Mouse (Mus musculus) midbrain, embryonic 13.5 days (tissue): ENCODE results near the gene Gp9. TPM values are rescaled to one million over a fixed set of nuclear protein-coding genes. Genes with fewer than 3 reads are reported as not detected.

Experiments used
- ATAC-seq: fragments of 200-750 bp; cut with Nextera tagmentation; 2 replicates; pipeline ENCODE4 v1.8.0; 2017; ENCODE audit warnings: mild to moderate bottlenecking, moderate TSS enrichment, moderate library complexity
- H3K27ac ChIP-seq: fragments of 300-500 bp; sonication (generic); 2 replicates; pipeline ENCODE4 v1.5.1; 2015; ENCODE audit warnings: inconsistent platforms, mild to moderate bottlenecking, moderate library complexity
- H3K27me3 ChIP-seq: fragments of 300-500 bp; sonication (generic); 2 replicates; pipeline ENCODE4 v1.6.1; 2015; ENCODE audit warnings: mild to moderate bottlenecking, inconsistent platforms
- H3K36me3 ChIP-seq: fragments of 300-500 bp; sonication (generic); 2 replicates; pipeline ENCODE4 v1.6.1; 2015; ENCODE audit warnings: mild to moderate bottlenecking, inconsistent platforms
- H3K4me1 ChIP-seq: fragments of 300-500 bp; sonication (generic); replicated peaks from 2 replicates; pipeline ENCODE4 v1.6.1; 2015; ENCODE audit warnings: inconsistent platforms
- H3K4me2 ChIP-seq: fragments of 300-500 bp; sonication (generic); replicated peaks from 2 replicates; pipeline ENCODE4 v1.6.1; 2015; ENCODE audit warnings: moderate library complexity, mild to moderate bottlenecking, inconsistent platforms
- H3K4me3 ChIP-seq: fragments of 300-500 bp; sonication (generic); replicated peaks from 2 replicates; pipeline ENCODE4 v1.5.1; 2015; ENCODE audit warnings: mild to moderate bottlenecking, inconsistent platforms
- H3K9ac ChIP-seq: fragments of 300-500 bp; sonication (generic); replicated peaks from 2 replicates; pipeline ENCODE4 v1.6.1; 2015; ENCODE audit warnings: mild to moderate bottlenecking, inconsistent platforms
- H3K9me3 ChIP-seq: fragments of 300-500 bp; sonication (generic); 2 replicates; pipeline ENCODE4 v1.6.1; 2016; ENCODE audit warnings: mild to moderate bottlenecking, inconsistent platforms
- WGBS: fragments of 180-500 bp; shearing (Covaris S2); methylation state at CpG from one replicate; pipeline ENCODE4 v1.1.7; 2015; 5-methylcytosine and 5-hydroxymethylcytosine counted together
- polyA plus RNA-seq: library from polyadenylated mRNA; unstranded; fragments of >200 nt; fragmentation: Nextera tagmentation; extraction: Ambion mirVana; gene quantifications from 2 replicates; pipeline ENCODE4 v1.2.1, GENCODE M21; 2015

The Gp9 gene
- polyA plus RNA-seq = 0.54 and 1.1 TPM in 2 replicates

DNA sequence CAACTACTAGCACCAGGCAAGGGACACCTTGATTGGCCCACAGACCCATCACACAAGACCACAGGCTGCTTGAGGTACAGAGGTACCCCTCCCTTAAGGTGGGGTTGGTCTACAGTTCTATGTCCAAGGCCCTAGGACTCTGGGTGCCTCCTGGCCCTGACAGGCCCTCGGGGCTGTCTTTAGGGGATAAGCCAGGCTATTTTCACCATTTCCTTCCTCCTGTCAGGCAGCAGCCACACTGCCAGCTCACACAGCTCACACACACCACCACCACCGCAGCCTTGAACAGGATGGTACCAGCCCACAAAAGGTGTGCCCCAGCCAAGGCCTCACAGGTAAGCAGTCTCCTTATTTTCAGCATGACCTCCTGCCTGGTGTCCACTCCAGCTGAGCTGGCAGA is at the start of gene Gp9:
Gp9 (plus strand) TSS at position 231 of the 400 bp plus-strand sequence.
- Histone ChIP-seq H3K36me3 (no peaks in the 10 kb centered on the region), H3K27me3 (no peaks in the 10 kb centered on the region), H3K27ac (no peak within 1 kb of the TSS), H3K4me2 (no peak within 1 kb of the TSS), H3K9me3 (no peaks in the 10 kb centered on the region), H3K4me3 (no peak within 1 kb of the TSS), H3K9ac (peak within 1 kb of the TSS; percentile 19; the same call in 1 of the 2 replicates), H3K4me1 (no peaks in the 10 kb centered on the region)
- ATAC-seq = no peak
- WGBS = 84% methylated on average over 2 of the region's 2 CpGs

GRCm38 (mm10) chr6:87728102-87728501 is 49.8 kb upstream of the Gp9 start:
- Histone ChIP-seq H3K4me3 (no peak overlapping the region), H3K27me3 (peaks cover 45% of the 10 kb centered on the region), H3K27ac (no peak overlapping the region), H3K9ac (no peak overlapping the region), H3K36me3 (no peaks in the 10 kb centered on the region), H3K9me3 (no peaks in the 10 kb centered on the region), H3K4me1 (peaks cover 34% of the 10 kb centered on the region), H3K4me2 (no peak overlapping the region)
- 81% methylated on average over 3 of the region's 3 CpGs for WGBS
- no peak for ATAC-seq

DNA sequence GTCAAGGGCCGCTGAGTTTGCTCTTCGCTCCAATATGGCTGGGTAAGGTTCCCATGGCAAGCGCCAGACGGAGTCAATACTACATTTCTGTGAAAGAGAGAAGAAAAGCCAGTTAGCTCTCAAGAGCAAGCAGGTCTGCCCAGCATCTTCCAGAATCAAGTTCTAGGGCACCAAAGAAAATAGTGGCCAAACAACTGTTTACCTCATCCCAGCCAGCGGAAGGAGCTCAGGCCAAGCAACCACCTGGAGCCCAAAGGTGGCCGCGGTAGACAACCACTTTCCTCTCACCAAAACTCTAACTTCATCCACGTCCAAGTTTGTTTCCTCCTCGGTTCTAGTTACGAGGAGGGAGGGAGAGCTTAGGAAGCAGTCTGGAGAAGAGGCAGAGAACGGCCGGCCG is 47.7 kb upstream of the Gp9 start:
- Histone ChIP-seq H3K27ac (peak overlapping the region; percentile 45; the same call in 1 of the 2 replicates), H3K9me3 (no peaks in the 10 kb centered on the region), H3K27me3 (peaks cover 60% of the 10 kb centered on the region), H3K4me1 (peaks cover 42% of the 10 kb centered on the region), H3K4me2 (peak overlapping the region; percentile 68), H3K4me3 (peak overlapping the region; percentile 51), H3K9ac (peak overlapping the region; percentile 70; the same call in 1 of the 2 replicates), H3K36me3 (no peaks in the 10 kb centered on the region)
- 19% methylated on average over 13 of the region's 13 CpGs for WGBS
- no peak for ATAC-seq

DNA sequence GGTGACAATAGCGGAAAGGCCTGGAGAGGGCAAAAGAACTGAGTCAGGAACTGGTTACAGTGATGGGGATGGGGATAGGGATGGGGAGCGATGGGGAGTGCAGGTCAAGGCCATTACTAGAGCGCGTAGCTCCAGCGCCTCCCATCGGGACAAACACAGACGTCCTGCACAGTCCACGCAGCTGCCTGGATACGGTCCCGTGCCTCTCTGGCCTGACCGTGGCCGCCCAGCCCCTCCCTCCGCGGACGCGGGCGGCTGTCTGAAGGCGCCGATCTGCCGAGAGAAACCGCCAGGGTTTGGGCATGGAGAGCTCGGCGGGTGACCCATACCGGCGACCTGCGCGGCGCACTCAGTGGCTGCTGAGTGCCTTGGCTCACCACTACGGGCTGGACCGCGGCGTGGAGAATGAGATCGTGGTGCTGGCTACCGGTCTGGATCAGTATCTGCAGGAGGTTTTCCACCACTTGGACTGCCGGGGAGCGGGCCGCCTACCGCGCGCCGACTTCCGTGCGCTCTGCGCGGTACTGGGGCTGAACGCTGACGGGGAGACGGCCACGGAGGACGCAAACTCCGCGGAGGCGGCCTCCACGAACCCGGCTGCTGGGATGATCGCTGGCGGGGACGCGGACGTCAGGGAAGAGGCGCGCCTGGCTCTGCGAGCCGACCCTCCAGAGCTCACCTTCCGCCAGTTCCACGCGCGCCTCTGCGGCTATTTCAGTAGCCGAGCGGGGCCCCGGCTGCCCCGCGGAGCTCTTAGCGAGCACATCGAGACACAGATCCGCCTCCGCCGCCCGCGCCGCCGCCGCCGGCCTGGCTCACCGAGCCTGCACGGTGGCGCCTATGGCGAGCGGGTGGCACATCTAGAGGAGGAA is 47.0 kb upstream of the Gp9 start, which contains the start of gene Efcc1:
Efcc1 (plus strand) TSS at position 279 of the 872 bp plus-strand sequence.
- Histone ChIP-seq H3K27me3 (peaks cover 60% of the 10 kb centered on the region), H3K9ac (peak within 1 kb of the TSS; percentile 70), H3K4me2 (peak within 1 kb of the TSS; percentile 68), H3K36me3 (no peaks in the 10 kb centered on the region), H3K4me3 (peak within 1 kb of the TSS; percentile 51), H3K27ac (peak within 1 kb of the TSS; percentile 45), H3K4me1 (peaks cover 42% of the 10 kb centered on the region), H3K9me3 (no peaks in the 10 kb centered on the region)
- peak; percentile 82 for ATAC-seq
- whole genome bisulfite sequencing = under 1% methylated on average over 88 of the region's 90 CpGs

- H3K9ac ChIP-seq = peak overlapping the region; percentile 70
- H3K4me1 ChIP-seq = peaks cover 38% of the 10 kb centered on the region
- peak overlapping the region; percentile 45; the same call in 1 of the 2 replicates for H3K27ac ChIP-seq
- peak; percentile 76 for ATAC-seq
- peaks cover 60% of the 10 kb centered on the region for H3K27me3 ChIP-seq
- H3K4me2 ChIP-seq = peak overlapping the region; percentile 68
- 3% methylated on average over 19 of the region's 19 CpGs for WGBS
- H3K4me3 ChIP-seq = peak overlapping the region; percentile 51
- H3K9me3 ChIP-seq = no peaks in the 10 kb centered on the region
- no peaks in the 10 kb centered on the region for H3K36me3 ChIP-seq
These were observed 46.3 kb upstream of the Gp9 start for GRCm38 (mm10) chr6:87731463-87732095.

DNA sequence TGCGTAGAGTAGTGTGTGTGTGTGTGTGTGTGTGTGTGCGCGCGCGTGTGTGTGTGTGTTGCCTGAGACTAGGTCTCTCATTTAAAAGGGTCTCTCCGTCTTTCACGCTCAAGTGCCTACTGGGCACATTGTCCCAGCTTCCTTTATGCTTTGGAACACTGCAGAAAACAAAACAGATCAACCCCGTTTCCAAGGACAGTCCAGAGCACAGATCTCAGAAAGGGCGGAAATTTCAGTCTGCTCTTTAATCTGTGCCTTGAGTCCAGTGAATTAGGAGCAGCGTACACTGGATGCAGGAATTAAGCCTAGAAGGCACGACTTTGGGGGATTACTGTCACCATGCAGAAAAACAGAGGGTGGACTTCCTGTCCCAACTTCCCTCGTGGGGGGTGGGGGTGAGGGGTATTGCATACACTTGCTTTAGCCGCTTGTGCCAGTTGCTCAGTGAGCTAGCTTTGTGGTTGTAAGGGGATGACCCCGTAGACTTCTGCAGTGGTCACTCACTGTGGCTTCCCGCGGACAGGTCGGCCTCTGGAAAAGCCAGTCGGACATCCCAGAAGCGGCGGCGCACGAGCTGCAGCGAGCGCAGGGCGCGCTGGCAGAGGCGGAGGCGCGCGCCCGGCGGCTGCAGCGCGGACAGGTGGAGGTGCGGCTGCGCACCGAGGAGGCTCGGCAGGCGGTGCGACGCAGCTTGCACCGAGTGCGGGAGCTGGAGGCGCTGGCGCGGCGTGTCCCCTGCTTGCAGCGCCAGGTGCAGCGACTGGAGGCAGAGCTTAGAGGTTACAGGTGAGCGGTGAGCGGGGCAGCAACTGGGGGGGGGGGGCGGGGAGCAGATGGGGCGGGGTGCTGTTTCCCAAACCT is 45.5 kb upstream of the Gp9 start:
- ATAC-seq = peak; percentile 22; the same call in 1 of the 2 replicates
- H3K9me3 ChIP-seq = no peaks in the 10 kb centered on the region
- H3K27ac ChIP-seq = no peak overlapping the region
- peak overlapping the region; percentile 52 for H3K9ac ChIP-seq
- H3K36me3 ChIP-seq = no peaks in the 10 kb centered on the region
- peak overlapping the region; percentile 68 for H3K4me2 ChIP-seq
- H3K27me3 ChIP-seq = peaks cover 60% of the 10 kb centered on the region
- peaks cover 38% of the 10 kb centered on the region for H3K4me1 ChIP-seq
- WGBS = 1% methylated on average over 51 of the region's 53 CpGs
- peak overlapping the region; percentile 51 for H3K4me3 ChIP-seq

DNA sequence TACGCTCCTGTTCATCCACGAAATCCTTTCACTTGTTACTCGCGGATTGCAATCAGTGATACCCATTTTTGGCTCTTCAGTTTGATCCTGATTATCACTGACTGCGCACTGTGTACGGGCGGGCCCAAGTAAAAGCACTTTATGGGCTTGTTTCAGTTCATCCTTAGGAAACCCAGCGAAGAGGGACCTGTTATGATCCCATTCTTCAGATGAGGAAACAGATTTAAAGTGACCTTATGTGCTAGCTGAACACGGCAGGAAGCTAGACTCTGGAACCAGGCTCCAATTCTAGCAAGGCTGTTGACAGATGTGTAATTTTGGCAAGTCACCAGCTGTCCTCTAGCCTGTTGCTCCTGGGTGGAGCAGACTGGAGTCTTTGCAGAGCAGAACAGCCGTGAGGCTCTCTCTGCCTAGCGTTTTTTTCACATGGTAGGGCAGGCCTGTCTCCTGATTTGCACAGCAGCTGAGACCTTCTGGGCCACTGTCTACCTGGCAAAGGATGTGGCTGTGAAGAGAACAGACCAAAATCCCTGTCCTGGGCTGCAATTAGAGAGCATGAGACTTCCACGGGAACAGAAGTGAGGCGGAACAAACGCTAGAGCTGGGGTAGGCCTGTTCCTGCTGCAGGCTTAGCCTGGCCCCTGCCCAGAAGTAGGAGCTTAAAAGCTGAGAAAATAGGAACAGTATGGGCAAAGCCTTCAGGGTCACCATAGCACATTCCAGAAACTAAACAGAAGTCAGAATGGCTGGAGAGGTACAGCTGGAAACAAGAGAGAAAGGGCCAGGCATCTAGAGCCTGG is 44.5 kb upstream of the Gp9 start:
- WGBS = 27% methylated on average over 14 of the region's 14 CpGs
- H3K36me3 ChIP-seq = no peaks in the 10 kb centered on the region
- peak overlapping the region; percentile 68 for H3K4me2 ChIP-seq
- no peak overlapping the region for H3K27ac ChIP-seq
- ATAC-seq = no peak
- peaks cover 56% of the 10 kb centered on the region for H3K27me3 ChIP-seq
- peak overlapping the region; percentile 52 for H3K9ac ChIP-seq
- H3K4me3 ChIP-seq = peak overlapping the region; percentile 51
- H3K4me1 ChIP-seq = peaks cover 45% of the 10 kb centered on the region
- no peaks in the 10 kb centered on the region for H3K9me3 ChIP-seq

- H3K9me3 ChIP-seq = no peaks in the 10 kb centered on the region
- H3K27ac ChIP-seq = no peak overlapping the region
- H3K4me1 ChIP-seq = peaks cover 49% of the 10 kb centered on the region
- ATAC-seq = no peak
- 70% methylated on average over 5 of the region's 5 CpGs for WGBS
- no peak overlapping the region for H3K4me3 ChIP-seq
- H3K36me3 ChIP-seq = no peaks in the 10 kb centered on the region
- H3K9ac ChIP-seq = no peak overlapping the region
- H3K4me2 ChIP-seq = no peak overlapping the region
- H3K27me3 ChIP-seq = peaks cover 51% of the 10 kb centered on the region
These were observed 43.7 kb upstream of the Gp9 start for GRCm38 (mm10) chr6:87734136-87734535.

GRCm38 (mm10) chr6:87736923-87737322 is 40.9 kb upstream of the Gp9 start:
- Histone ChIP-seq H3K27me3 (peaks cover 26% of the 10 kb centered on the region), H3K4me1 (peaks cover 30% of the 10 kb centered on the region), H3K9ac (no peak overlapping the region), H3K27ac (no peak overlapping the region), H3K36me3 (no peaks in the 10 kb centered on the region), H3K4me3 (no peak overlapping the region), H3K9me3 (no peaks in the 10 kb centered on the region), H3K4me2 (no peak overlapping the region)
- WGBS = 84% methylated on average over 4 of the region's 4 CpGs
- ATAC-seq = no peak

GRCm38 (mm10) chr6:87737921-87738626 is 39.8 kb upstream of the Gp9 start:
- peak; percentile 46 for ATAC-seq
- Histone ChIP-seq H3K9me3 (no peaks in the 10 kb centered on the region), H3K27me3 (peaks cover 14% of the 10 kb centered on the region), H3K4me1 (peaks cover 20% of the 10 kb centered on the region), H3K9ac (no peak overlapping the region), H3K4me2 (no peak overlapping the region), H3K27ac (no peak overlapping the region), H3K4me3 (no peak overlapping the region), H3K36me3 (no peaks in the 10 kb centered on the region)
- 21% methylated on average over 4 of the region's 4 CpGs for WGBS
